Mouse (Mus musculus): ENCODE results near the gene Cobl.

Gene Cobl

GRCm38 (mm10) chr11:12464181-12465162 is at the start of gene Cobl:
TSS of gene Cobl (minus strand) at chr11:12464960.
- peak; percentile 51 for DNase-seq (ENCODE audit: extremely low spot score, low spot score)

- no peak for DNase-seq (ENCODE audit: extremely low spot score, low spot score)
Measured at GRCm38 (mm10) chr11:12513796-12514195, 49.0 kb upstream of the Cobl start.

GRCm38 (mm10) chr11:12506371-12506890 is 41.7 kb upstream of the Cobl start:
- DNase-seq (ENCODE audit: extremely low spot score, low spot score): no peak

GRCm38 (mm10) chr11:12503756-12504155 is 39.0 kb upstream of the Cobl start:
- no peak for DNase-seq (ENCODE audit: extremely low spot score, low spot score)

GRCm38 (mm10) chr11:12501721-12502120 is 37.0 kb upstream of the Cobl start:
- no peak for DNase-seq (ENCODE audit: extremely low spot score, low spot score)

GRCm38 (mm10) chr11:12493791-12494190 is 29.0 kb upstream of the Cobl start:
- DNase-seq (ENCODE audit: extremely low spot score, low spot score): no peak

- no peak for DNase-seq (ENCODE audit: extremely low spot score, low spot score)
Measured at GRCm38 (mm10) chr11:12479856-12480403, 15.2 kb upstream of the Cobl start.

GRCm38 (mm10) chr11:12474299-12474935 is 9.7 kb upstream of the Cobl start:
- DNase-seq (ENCODE audit: extremely low spot score, low spot score): no peak

- DNase-seq (ENCODE audit: extremely low spot score, low spot score): no peak
Measured at GRCm38 (mm10) chr11:12473625-12474298, 9.0 kb upstream of the Cobl start.

- no peak for DNase-seq (ENCODE audit: extremely low spot score, low spot score)
Measured at GRCm38 (mm10) chr11:12469638-12470037, 4.9 kb upstream of the Cobl start.

- no peak for DNase-seq (ENCODE audit: extremely low spot score, low spot score)
Measured at GRCm38 (mm10) chr11:12468661-12469060, 3.9 kb upstream of the Cobl start.

GRCm38 (mm10) chr11:12467836-12468235 is 3.1 kb upstream of the Cobl start:
- DNase-seq (ENCODE audit: extremely low spot score, low spot score): no peak

- DNase-seq (ENCODE audit: extremely low spot score, low spot score): no peak
Measured at GRCm38 (mm10) chr11:12467217-12467616, 2.5 kb upstream of the Cobl start.

- DNase-seq (ENCODE audit: extremely low spot score, low spot score): no peak
Measured at GRCm38 (mm10) chr11:12466606-12467005, 1.8 kb upstream of the Cobl start.

GRCm38 (mm10) chr11:12465229-12465628 is 469 bp upstream of the Cobl start:
- no peak for DNase-seq (ENCODE audit: extremely low spot score, low spot score)

- DNase-seq (ENCODE audit: extremely low spot score, low spot score): no peak
Measured at GRCm38 (mm10) chr11:12463615-12464170, 1.1 kb downstream of the Cobl start.

- no peak for DNase-seq (ENCODE audit: extremely low spot score, low spot score)
Measured at GRCm38 (mm10) chr11:12459781-12460581, 4.8 kb downstream of the Cobl start.

GRCm38 (mm10) chr11:12458814-12459213 is 5.9 kb downstream of the Cobl start:
- DNase-seq (ENCODE audit: extremely low spot score, low spot score): no peak

GRCm38 (mm10) chr11:12458392-12458791 is 6.4 kb downstream of the Cobl start:
- DNase-seq (ENCODE audit: extremely low spot score, low spot score): no peak

- DNase-seq (ENCODE audit: extremely low spot score, low spot score): no peak
Measured at GRCm38 (mm10) chr11:12448101-12448500, 16.7 kb downstream of the Cobl start.
